Mouse (Mus musculus) G1E (cell line): ENCODE measurements at regions not wholly inside any gene's neighbourhood (a gene's known extent, or its start where the extent isn't known, plus 50 kb on each side); places are given as distances from the start of the nearest gene placed in this dataset.
"Not testable (repeated sequence)": the region's sequence is repeated elsewhere in the genome, so short reads cannot be mapped to it uniquely, and the experiment has no call there.

Experiments used
- ATAC-seq: 2 replicates; pipeline ENCODE4 v1.8.0; 2016; ENCODE audit warnings: mild to moderate bottlenecking; ENCODE audit not compliant: insufficient number of reproducible peaks, poor library complexity, low FRiP score, severe bottlenecking; ENCODE audit errors: extremely low read depth
- DNase-seq: peaks from one replicate; pipeline ENCODE4 v3.0.0; 2012; ENCODE audit warnings: low spot score
- H3K27me3 ChIP-seq: 2 replicates; pipeline ENCODE4 v1.6.1; 2012; ENCODE audit warnings: mild to moderate bottlenecking, low read length, inconsistent platforms; ENCODE audit not compliant: insufficient read depth
- H3K36me3 ChIP-seq: replicated peaks from 2 replicates; pipeline ENCODE3; 2012; ENCODE audit warnings: mild to moderate bottlenecking, inconsistent platforms
- H3K4me1 ChIP-seq: 2 replicates; pipeline ENCODE4 v1.6.1; 2012; ENCODE audit warnings: low read depth, low read length, inconsistent platforms, mixed read lengths; ENCODE audit not compliant: insufficient read depth
- H3K4me3 ChIP-seq: 2 replicates; pipeline ENCODE4 v1.5.1; 2012; ENCODE audit warnings: low read depth, mild to moderate bottlenecking, inconsistent platforms, low read length, moderate library complexity, mixed read lengths
- H3K9me3 ChIP-seq: replicated peaks from 2 replicates; pipeline ENCODE4 v1.6.1; 2012; ENCODE audit warnings: inconsistent platforms
- CTCF ChIP-seq: IDR thresholded peaks from 2 replicates; pipeline ENCODE4 v1.5.1; 2012; ENCODE audit warnings: low read depth, low read length, inconsistent platforms, mixed read lengths
- GATA1 ChIP-seq: IDR thresholded peaks from 2 replicates; pipeline ENCODE4 v1.6.1; 2012; ENCODE audit warnings: borderline replicate concordance, low read length, inconsistent platforms, mixed read lengths
- GATA2 ChIP-seq: IDR thresholded peaks from 2 replicates; pipeline ENCODE4 v1.6.1; 2012; ENCODE audit warnings: low read depth, low read length, inconsistent platforms, borderline replicate concordance
- POLR2AphosphoS5 ChIP-seq: IDR thresholded peaks from 2 replicates; pipeline ENCODE4 v1.6.1; 2012; ENCODE audit warnings: low read depth, low read length, inconsistent platforms; ENCODE audit not compliant: insufficient replicate concordance
- TAL1 ChIP-seq: conservative IDR thresholded peaks from 2 replicates; pipeline ENCODE4 v1.6.1; 2012; ENCODE audit warnings: low read depth, low read length, inconsistent platforms, mixed read lengths

- TF ChIP-seq GATA1 (no peak), TAL1 (no peak), POLR2AphosphoS5 (no peak), CTCF (no peak), GATA2 (no peak)
- H3K27me3 ChIP-seq: no peaks in the 10 kb centered on the region
- H3K36me3 ChIP-seq: no peaks in the 10 kb centered on the region
- DNase-seq (no peak), ATAC-seq (no peak)
- H3K4me3 ChIP-seq: no peak overlapping the region
- no peaks in the 10 kb centered on the region; the same call in 1 of the 2 replicates for H3K9me3 ChIP-seq
- H3K4me1 ChIP-seq: no peaks in the 10 kb centered on the region
Observed at GRCm38 (mm10) chr5:77921186-77921585, 513.3 kb upstream of the Igfbp7 start.

DNA sequence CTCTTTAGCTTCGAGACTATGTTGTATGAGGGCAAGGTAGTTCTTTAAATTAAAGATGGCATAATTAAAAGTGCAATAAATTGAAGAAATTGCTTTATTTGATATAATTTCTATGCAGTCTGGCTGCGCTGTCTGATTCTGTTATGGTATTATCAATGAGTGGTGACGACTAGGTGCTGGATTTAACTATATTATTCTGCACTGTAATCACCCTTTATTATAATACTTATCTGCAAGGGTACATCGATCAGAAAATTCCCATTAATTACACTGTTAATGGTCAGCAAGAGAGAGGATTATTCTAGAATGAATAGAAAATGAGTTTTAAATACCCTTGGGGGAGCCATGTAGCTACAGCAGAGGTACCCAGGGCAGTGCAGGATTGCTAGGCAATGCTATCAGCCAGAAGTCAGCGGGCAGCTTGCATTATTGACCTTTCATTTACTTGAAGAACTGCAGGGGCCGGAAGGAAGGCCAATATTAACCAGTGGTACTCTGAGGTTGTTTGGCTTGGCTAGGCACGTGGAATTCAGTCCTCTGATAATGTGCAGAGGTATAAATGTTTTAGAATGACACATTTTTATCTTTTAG is 509.3 kb upstream of the Igfbp7 start:
- ATAC-seq: no peak

DNA sequence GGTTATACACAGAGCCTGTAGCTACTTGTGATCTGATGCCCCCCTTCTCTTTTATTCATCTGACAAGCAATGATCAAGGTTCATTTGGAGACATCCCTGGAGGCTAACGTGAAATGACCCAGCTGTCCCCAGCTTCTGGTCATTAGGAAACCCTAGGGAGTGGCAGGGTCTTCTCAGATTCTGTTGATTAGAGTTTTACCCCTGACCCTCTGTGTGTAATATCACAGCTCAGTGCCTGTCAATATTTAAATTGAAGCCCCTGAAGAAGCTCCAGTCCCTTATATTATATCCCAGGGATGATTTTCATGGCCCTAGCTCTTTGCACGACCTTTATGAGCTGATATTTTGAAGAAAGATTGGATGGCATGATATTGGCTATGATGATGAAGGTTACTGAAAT is 508.5 kb upstream of the Igfbp7 start:
- no peak for ATAC-seq

More for the DNA sequence above, 509.3 kb upstream of the Igfbp7 start:
- Histone ChIP-seq H3K4me1 (no peaks in the 10 kb centered on the region), H3K9me3 (no peaks in the 10 kb centered on the region; the same call in 1 of the 2 replicates), H3K4me3 (no peak overlapping the region), H3K36me3 (no peaks in the 10 kb centered on the region), H3K27me3 (no peaks in the 10 kb centered on the region)
- TF ChIP-seq POLR2AphosphoS5: no peak
- no peak for TF ChIP-seq GATA2
- no peak for TF ChIP-seq CTCF
- DNase-seq: no peak

DNA sequence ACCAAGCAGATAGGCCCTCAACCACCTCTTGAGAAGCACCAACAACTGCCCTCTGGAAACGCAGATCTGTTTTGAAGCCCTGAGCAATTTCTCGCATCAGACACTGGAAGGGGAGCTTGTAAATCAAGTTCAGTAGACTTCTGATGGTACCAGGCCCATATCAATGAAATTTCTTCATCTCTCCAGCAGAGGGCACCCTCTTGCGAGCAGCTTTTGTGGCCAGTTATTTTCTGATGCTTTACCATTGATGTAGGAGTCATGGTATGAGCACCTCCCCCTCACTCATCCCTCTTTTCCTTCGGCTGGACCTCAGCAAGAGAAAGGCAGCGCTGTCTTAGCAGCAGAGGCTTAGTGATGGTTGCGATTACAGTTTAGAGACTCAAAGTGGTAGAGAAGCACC is 501.4 kb upstream of the Igfbp7 start:
- no peaks in the 10 kb centered on the region for H3K4me1 ChIP-seq
- no peak overlapping the region for H3K4me3 ChIP-seq
- no peak for DNase-seq
- peaks cover 2% of the 10 kb centered on the region; the same call in 1 of the 2 replicates for H3K9me3 ChIP-seq
- no peaks in the 10 kb centered on the region for H3K36me3 ChIP-seq
- H3K27me3 ChIP-seq: no peaks in the 10 kb centered on the region
- no peak for ATAC-seq
- TF ChIP-seq POLR2AphosphoS5: no peak
- TF ChIP-seq CTCF: no peak
- TF ChIP-seq GATA1: no peak
- TF ChIP-seq GATA2: no peak
- TF ChIP-seq TAL1: no peak

More for the DNA sequence above, 508.5 kb upstream of the Igfbp7 start:
- no peaks in the 10 kb centered on the region; the same call in 1 of the 2 replicates for H3K9me3 ChIP-seq
- DNase-seq: no peak
- H3K36me3 ChIP-seq: no peaks in the 10 kb centered on the region
- TF ChIP-seq TAL1 (no peak), GATA1 (no peak), GATA2 (no peak), CTCF (no peak), POLR2AphosphoS5 (no peak)
- H3K4me1 ChIP-seq: no peaks in the 10 kb centered on the region
- H3K4me3 ChIP-seq: no peak overlapping the region
- H3K27me3 ChIP-seq: no peaks in the 10 kb centered on the region

DNA sequence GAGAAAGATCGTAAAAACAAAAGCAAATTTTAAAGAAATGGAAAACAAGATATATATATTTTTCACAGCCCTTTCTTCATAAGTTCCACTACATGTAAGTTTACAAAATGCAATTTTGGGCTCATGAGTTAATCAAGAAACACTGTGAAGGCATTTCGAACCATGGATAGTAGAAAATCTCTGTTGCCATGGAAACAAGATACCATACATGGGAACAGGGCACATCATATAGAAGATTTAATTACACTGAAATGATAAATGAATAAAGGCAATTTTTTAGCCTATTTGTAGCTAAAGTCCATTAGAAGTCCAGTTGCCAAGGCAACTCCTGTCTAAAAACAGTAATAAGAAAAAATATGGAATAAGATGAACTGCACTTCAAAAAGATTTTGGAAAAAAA is 484.2 kb upstream of the Igfbp7 start:
- not testable (repeated sequence) for H3K27me3 ChIP-seq, H3K4me1 ChIP-seq, ATAC-seq, DNase-seq, H3K36me3 ChIP-seq, H3K4me3 ChIP-seq
- peaks cover 12% of the 10 kb centered on the region for H3K9me3 ChIP-seq

GRCm38 (mm10) chr5:77888534-77888933 is 480.7 kb upstream of the Igfbp7 start:
- no peaks in the 10 kb centered on the region for H3K4me1 ChIP-seq
- H3K36me3 ChIP-seq: no peaks in the 10 kb centered on the region
- DNase-seq (no peak), ATAC-seq (no peak)
- peaks cover 21% of the 10 kb centered on the region for H3K9me3 ChIP-seq
- TF ChIP-seq GATA1 (no peak), GATA2 (no peak), POLR2AphosphoS5 (no peak), TAL1 (no peak), CTCF (no peak)
- H3K4me3 ChIP-seq: no peak overlapping the region
- H3K27me3 ChIP-seq: no peaks in the 10 kb centered on the region

- Histone ChIP-seq H3K36me3 (no peaks in the 10 kb centered on the region), H3K4me1 (no peaks in the 10 kb centered on the region), H3K9me3 (peaks cover 5% of the 10 kb centered on the region), H3K4me3 (no peak overlapping the region), H3K27me3 (no peaks in the 10 kb centered on the region)
- ATAC-seq (no peak), DNase-seq (no peak)
- TF ChIP-seq CTCF (no peak), GATA2 (no peak), GATA1 (no peak), POLR2AphosphoS5 (no peak), TAL1 (no peak)
Observed at GRCm38 (mm10) chr5:77871403-77871802, 463.6 kb upstream of the Igfbp7 start.
